Mouse (Mus musculus): ENCODE data around the gene Abtb1. TPM values are rescaled to one million over a fixed set of nuclear protein-coding genes. Genes with fewer than 3 reads are reported as not detected.

The Abtb1 gene
- polyA plus RNA-seq, 1 experiment from 2014 or later, result 21.0 TPM

DNA sequence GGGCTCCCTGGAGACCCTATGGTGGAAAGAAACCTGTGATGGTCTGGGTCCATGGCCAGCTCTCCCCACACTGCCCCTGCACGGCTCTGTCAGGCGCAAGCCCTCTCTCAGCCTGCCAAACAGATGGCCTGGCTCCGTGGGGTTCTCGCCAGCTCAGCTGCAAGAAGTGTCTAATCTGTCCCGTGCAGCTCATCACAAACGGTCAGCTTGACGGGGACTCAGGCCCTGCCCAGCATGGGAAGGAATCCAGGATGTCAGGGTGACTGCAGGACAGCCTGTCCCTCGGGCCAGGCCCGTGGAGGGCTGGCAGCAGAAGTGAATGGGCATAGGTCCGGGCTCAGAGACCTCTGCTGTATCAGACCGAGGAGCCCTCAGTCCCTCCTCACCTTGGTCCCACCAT is 19.9 kb downstream of the Abtb1 start:
- peaks cover 2% of the 10 kb centered on the region; the same call in 1 of the 2 replicates for H3K4me1 ChIP-seq (ENCODE audit: control insufficient read depth, insufficient read depth, low read length)
- H3K9ac ChIP-seq (ENCODE audit: low read depth, low read length), result no peak overlapping the region
- H3K4me2 ChIP-seq (ENCODE audit: low read depth, low read length), result no peak overlapping the region
- no peak for DNase-seq (ENCODE audit: low spot score)
- H3K27me3 ChIP-seq (replicated peaks; ENCODE audit: control insufficient read depth, insufficient read depth, low read length), result no peaks in the 10 kb centered on the region
- no peak overlapping the region for H3K4me3 ChIP-seq (ENCODE audit: low read depth, low read length)
- no peak for ATAC-seq (ENCODE audit: low read depth)
- no peaks in the 10 kb centered on the region for H3K36me3 ChIP-seq (ENCODE audit: control insufficient read depth, insufficient read depth, low read length)
- WGBS, result 79% methylated on average over 10 of the region's 11 CpGs
- H3K27ac ChIP-seq (replicated peaks; ENCODE audit: low read depth, low read length), result no peak overlapping the region
- H3K9me3 ChIP-seq (ENCODE audit: control insufficient read depth, low read length), result no peaks in the 10 kb centered on the region

- no peak for DNase-seq (ENCODE audit: low spot score)
- H3K36me3 ChIP-seq (ENCODE audit: control insufficient read depth, insufficient read depth, low read length), result no peaks in the 10 kb centered on the region
- H3K27ac ChIP-seq (replicated peaks; ENCODE audit: low read depth, low read length), result no peak overlapping the region
- no peak for ATAC-seq (ENCODE audit: low read depth)
- H3K4me1 ChIP-seq (ENCODE audit: control insufficient read depth, insufficient read depth, low read length), result no peaks in the 10 kb centered on the region
- H3K4me2 ChIP-seq (ENCODE audit: low read depth, low read length), result no peak overlapping the region
- 80% methylated on average over 6 of the region's 6 CpGs for WGBS
- no peak overlapping the region for H3K4me3 ChIP-seq (ENCODE audit: low read depth, low read length)
- H3K9ac ChIP-seq (ENCODE audit: low read depth, low read length), result no peak overlapping the region
- H3K27me3 ChIP-seq (replicated peaks; ENCODE audit: control insufficient read depth, insufficient read depth, low read length), result no peaks in the 10 kb centered on the region
- no peaks in the 10 kb centered on the region for H3K9me3 ChIP-seq (ENCODE audit: control insufficient read depth, low read length)
Measured at GRCm38 (mm10) chr6:88821294-88821693, 20.5 kb downstream of the Abtb1 start.

DNA sequence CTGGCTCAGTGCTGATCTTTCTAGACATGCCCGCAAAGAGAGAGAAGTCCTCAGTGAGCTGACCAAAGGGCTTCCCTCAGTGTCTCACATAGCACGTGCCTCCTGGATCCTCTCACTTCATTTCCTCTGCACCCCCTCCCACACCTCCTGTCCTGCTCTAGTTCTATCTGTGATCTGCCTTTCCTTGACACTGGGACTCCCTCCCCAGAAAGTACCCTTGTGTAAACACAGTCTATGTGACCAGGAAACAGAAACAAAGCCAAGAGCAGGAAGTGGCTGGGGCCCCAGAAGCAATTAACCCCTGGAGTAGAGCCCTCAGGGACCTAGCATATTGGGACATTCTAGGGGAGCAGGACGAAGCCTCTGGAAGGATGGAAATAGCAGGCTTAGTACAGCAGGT is 20.9 kb downstream of the Abtb1 start:
- Histone ChIP-seq H3K4me2 (ENCODE audit: low read depth, low read length) (no peak overlapping the region), H3K4me3 (ENCODE audit: low read depth, low read length) (no peak overlapping the region), H3K4me1 (ENCODE audit: control insufficient read depth, insufficient read depth, low read length) (no peaks in the 10 kb centered on the region), H3K9ac (ENCODE audit: low read depth, low read length) (no peak overlapping the region), H3K27me3 (replicated peaks; ENCODE audit: control insufficient read depth, insufficient read depth, low read length) (no peaks in the 10 kb centered on the region), H3K36me3 (ENCODE audit: control insufficient read depth, insufficient read depth, low read length) (no peaks in the 10 kb centered on the region), H3K9me3 (ENCODE audit: control insufficient read depth, low read length) (no peaks in the 10 kb centered on the region), H3K27ac (replicated peaks; ENCODE audit: low read depth, low read length) (no peak overlapping the region)
- no peak for DNase-seq (ENCODE audit: low spot score)
- ATAC-seq (ENCODE audit: low read depth), result no peak
- 24% methylated on average over 3 of the region's 3 CpGs for WGBS

- H3K9me3 ChIP-seq (ENCODE audit: control insufficient read depth, low read length), result no peaks in the 10 kb centered on the region
- WGBS, result 87% methylated on average over 3 of the region's 3 CpGs
Measured at GRCm38 (mm10) chr6:88816913-88817312, 24.9 kb downstream of the Abtb1 start.

GRCm38 (mm10) chr6:88815489-88815888 is 26.3 kb downstream of the Abtb1 start:
- DNase-seq (ENCODE audit: low spot score), result no peak
- Histone ChIP-seq H3K4me1 (ENCODE audit: control insufficient read depth, insufficient read depth, low read length) (no peaks in the 10 kb centered on the region), H3K4me3 (ENCODE audit: low read depth, low read length) (no peak overlapping the region), H3K27ac (replicated peaks; ENCODE audit: low read depth, low read length) (no peak overlapping the region), H3K9ac (ENCODE audit: low read depth, low read length) (no peak overlapping the region), H3K4me2 (ENCODE audit: low read depth, low read length) (no peak overlapping the region), H3K9me3 (ENCODE audit: control insufficient read depth, low read length) (no peaks in the 10 kb centered on the region), H3K36me3 (ENCODE audit: control insufficient read depth, insufficient read depth, low read length) (no peaks in the 10 kb centered on the region), H3K27me3 (replicated peaks; ENCODE audit: control insufficient read depth, insufficient read depth, low read length) (no peaks in the 10 kb centered on the region)
- no peak for ATAC-seq (ENCODE audit: low read depth)
- WGBS, result 85% methylated on average over 3 of the region's 3 CpGs

More at GRCm38 (mm10) chr6:88816913-88817312, 24.9 kb downstream of the Abtb1 start:
- H3K27ac ChIP-seq (replicated peaks; ENCODE audit: low read depth, low read length), result no peak overlapping the region
- H3K27me3 ChIP-seq (replicated peaks; ENCODE audit: control insufficient read depth, insufficient read depth, low read length), result no peaks in the 10 kb centered on the region
- H3K4me2 ChIP-seq (ENCODE audit: low read depth, low read length), result no peak overlapping the region
- no peak overlapping the region for H3K9ac ChIP-seq (ENCODE audit: low read depth, low read length)
- no peaks in the 10 kb centered on the region for H3K4me1 ChIP-seq (ENCODE audit: control insufficient read depth, insufficient read depth, low read length)
- no peak overlapping the region for H3K4me3 ChIP-seq (ENCODE audit: low read depth, low read length)
- no peaks in the 10 kb centered on the region for H3K36me3 ChIP-seq (ENCODE audit: control insufficient read depth, insufficient read depth, low read length)
- DNase-seq (ENCODE audit: low spot score) (no peak), ATAC-seq (ENCODE audit: low read depth) (no peak)

GRCm38 (mm10) chr6:88815036-88815435 is 26.7 kb downstream of the Abtb1 start:
- Histone ChIP-seq H3K27me3 (replicated peaks; ENCODE audit: control insufficient read depth, insufficient read depth, low read length) (no peaks in the 10 kb centered on the region), H3K4me1 (ENCODE audit: control insufficient read depth, insufficient read depth, low read length) (no peaks in the 10 kb centered on the region), H3K36me3 (ENCODE audit: control insufficient read depth, insufficient read depth, low read length) (no peaks in the 10 kb centered on the region), H3K4me2 (ENCODE audit: low read depth, low read length) (no peak overlapping the region), H3K4me3 (ENCODE audit: low read depth, low read length) (no peak overlapping the region), H3K9ac (ENCODE audit: low read depth, low read length) (no peak overlapping the region), H3K9me3 (ENCODE audit: control insufficient read depth, low read length) (no peaks in the 10 kb centered on the region), H3K27ac (replicated peaks; ENCODE audit: low read depth, low read length) (no peak overlapping the region)
- DNase-seq (ENCODE audit: low spot score) (no peak), ATAC-seq (ENCODE audit: low read depth) (no peak)
- WGBS, result 76% methylated on average over 3 of the region's 3 CpGs

- DNase-seq (ENCODE audit: low spot score), result no peak
- ATAC-seq (ENCODE audit: low read depth), result no peak
- Histone ChIP-seq H3K4me1 (ENCODE audit: control insufficient read depth, insufficient read depth, low read length) (no peaks in the 10 kb centered on the region), H3K9ac (ENCODE audit: low read depth, low read length) (no peak overlapping the region), H3K36me3 (ENCODE audit: control insufficient read depth, insufficient read depth, low read length) (no peaks in the 10 kb centered on the region), H3K27me3 (replicated peaks; ENCODE audit: control insufficient read depth, insufficient read depth, low read length) (no peaks in the 10 kb centered on the region), H3K27ac (replicated peaks; ENCODE audit: low read depth, low read length) (no peak overlapping the region), H3K4me3 (ENCODE audit: low read depth, low read length) (no peak overlapping the region), H3K4me2 (ENCODE audit: low read depth, low read length) (no peak overlapping the region), H3K9me3 (ENCODE audit: control insufficient read depth, low read length) (no peaks in the 10 kb centered on the region)
- 74% methylated on average over 10 of the region's 10 CpGs for WGBS
Measured at GRCm38 (mm10) chr6:88813832-88814231, 28.0 kb downstream of the Abtb1 start.

GRCm38 (mm10) chr6:88812886-88813285 is 28.9 kb downstream of the Abtb1 start:
- Histone ChIP-seq H3K27me3 (replicated peaks; ENCODE audit: control insufficient read depth, insufficient read depth, low read length) (no peaks in the 10 kb centered on the region), H3K27ac (replicated peaks; ENCODE audit: low read depth, low read length) (no peak overlapping the region), H3K9me3 (ENCODE audit: control insufficient read depth, low read length) (no peaks in the 10 kb centered on the region), H3K36me3 (ENCODE audit: control insufficient read depth, insufficient read depth, low read length) (no peaks in the 10 kb centered on the region), H3K4me2 (ENCODE audit: low read depth, low read length) (no peak overlapping the region), H3K9ac (ENCODE audit: low read depth, low read length) (no peak overlapping the region), H3K4me1 (ENCODE audit: control insufficient read depth, insufficient read depth, low read length) (no peaks in the 10 kb centered on the region), H3K4me3 (ENCODE audit: low read depth, low read length) (no peak overlapping the region)
- ATAC-seq (ENCODE audit: low read depth), result no peak
- 69% methylated on average over 3 of the region's 3 CpGs for WGBS
- DNase-seq (ENCODE audit: low spot score), result no peak

DNA sequence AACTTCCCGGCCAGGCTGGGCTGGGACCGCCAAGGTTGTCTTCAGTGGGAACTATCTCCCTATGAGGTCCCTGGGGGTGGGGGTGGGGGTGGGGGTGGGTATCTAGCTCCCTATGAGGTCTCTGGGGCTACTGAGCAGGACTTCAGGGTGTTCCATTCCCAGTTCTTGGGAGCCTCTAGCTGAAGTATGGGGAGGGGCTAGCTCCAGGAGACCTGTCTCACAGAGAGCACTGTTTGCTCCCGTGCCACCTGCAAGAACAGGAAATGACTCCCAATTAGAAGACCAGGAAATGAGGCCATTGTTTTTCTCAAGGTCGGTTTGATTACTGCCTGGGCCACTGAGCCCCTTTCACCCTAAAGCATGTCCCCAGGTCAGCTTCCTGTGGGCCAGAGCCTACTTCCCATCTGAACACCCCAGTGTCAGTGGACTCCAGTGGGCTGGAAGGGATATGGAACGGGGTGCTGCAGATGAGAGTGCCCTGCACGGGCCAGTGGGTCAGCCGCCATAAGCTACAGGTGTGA is 29.8 kb downstream of the Abtb1 start:
- Histone ChIP-seq H3K36me3 (ENCODE audit: control insufficient read depth, insufficient read depth, low read length) (no peaks in the 10 kb centered on the region), H3K9ac (ENCODE audit: low read depth, low read length) (no peak overlapping the region), H3K4me1 (ENCODE audit: control insufficient read depth, insufficient read depth, low read length) (no peaks in the 10 kb centered on the region), H3K27me3 (replicated peaks; ENCODE audit: control insufficient read depth, insufficient read depth, low read length) (no peaks in the 10 kb centered on the region), H3K9me3 (ENCODE audit: control insufficient read depth, low read length) (no peaks in the 10 kb centered on the region), H3K27ac (replicated peaks; ENCODE audit: low read depth, low read length) (0 out of 2 replicates have a peak overlapping the region, but pooled peaks have one; percentile 15), H3K4me3 (ENCODE audit: low read depth, low read length) (no peak overlapping the region), H3K4me2 (ENCODE audit: low read depth, low read length) (no peak overlapping the region)
- 48% methylated on average over 7 of the region's 7 CpGs for WGBS
- DNase-seq (ENCODE audit: low spot score) (no peak), ATAC-seq (ENCODE audit: low read depth) (no peak)
